Mouse (Mus musculus): ENCODE results near the gene Faap100. TPM values are rescaled to one million over a fixed set of nuclear protein-coding genes. Genes with fewer than 3 reads are reported as not detected.
A peak's percentile ranks its signal among the peaks of the same experiment; 100 is the strongest.
"Not testable (repeated sequence)": the region's sequence is repeated elsewhere in the genome, so short reads cannot be mapped to it uniquely, and the experiment has no call there.

The Faap100 gene
- polyA plus RNA-seq, 1 experiment from 2014 or later, result 32.8 TPM

- Histone ChIP-seq H3K9ac (ENCODE audit: low read length) (no peak overlapping the region), H3K4me1 (ENCODE audit: control insufficient read depth in 2 of 2, insufficient read depth in 2 of 2, low read length in 2 of 2) (peaks cover 48 to 70% of the 10 kb centered on the region in 2 experiments), H3K4me3 (ENCODE audit: control insufficient read depth in 1 of 2, insufficient read depth in 1 of 2, low read depth in 1 of 2, low read length in 2 of 2) (no peak overlapping the region), H3K36me3 (ENCODE audit: control insufficient read depth, insufficient read depth, low read length) (0 out of 2 replicates have a peak, but pooled peaks cover 9% of the 10 kb centered on the region), H3K27ac (replicated peaks in 1 of 2; ENCODE audit: control insufficient read depth in 1 of 2, insufficient read depth in 1 of 2, low read depth in 2 of 2, low read length in 2 of 2) (peak overlapping the region; percentile 31 to 55; a peak in 3 of 4 replicates), H3K27me3 (ENCODE audit: control insufficient read depth, insufficient read depth, low read length) (no peaks in the 10 kb centered on the region), H3K9me3 (ENCODE audit: control insufficient read depth, low read length) (no peaks in the 10 kb centered on the region), H3K4me2 (ENCODE audit: low read length) (no peak overlapping the region; the same call in 1 of the 2 replicates)
- WGBS, result 83% methylated on average over 17 of the region's 17 CpGs
- ATAC-seq (ENCODE audit: insufficient number of reproducible peaks, insufficient read depth, low FRiP score, low read depth), result no peak
Observed at GRCm38 (mm10) chr11:120354304-120355276, 24.0 kb downstream of the Faap100 start.

- peak overlapping the region; percentile 65 for H3K9ac ChIP-seq (ENCODE audit: low read length)
- no peaks in the 10 kb centered on the region for H3K9me3 ChIP-seq (ENCODE audit: control insufficient read depth, low read length)
- H3K36me3 ChIP-seq (ENCODE audit: control insufficient read depth, insufficient read depth, low read length), result 0 out of 2 replicates have a peak, but pooled peaks cover 9% of the 10 kb centered on the region
- H3K4me2 ChIP-seq (ENCODE audit: low read length), result peak overlapping the region; percentile 60
- WGBS, result 13% methylated on average over 26 of the region's 26 CpGs
- ATAC-seq (ENCODE audit: insufficient number of reproducible peaks, insufficient read depth, low FRiP score, low read depth), result peak; percentile 11; the same call in 1 of the 2 replicates
- peak overlapping the region in 1 of 2 experiments; percentile 100; a peak in 2 of 4 replicates for H3K27ac ChIP-seq (replicated peaks in 1 of 2; ENCODE audit: control insufficient read depth in 1 of 2, insufficient read depth in 1 of 2, low read depth in 2 of 2, low read length in 2 of 2)
- peaks cover 49 to 61% of the 10 kb centered on the region in 2 experiments for H3K4me1 ChIP-seq (ENCODE audit: control insufficient read depth in 2 of 2, insufficient read depth in 2 of 2, low read length in 2 of 2)
- H3K27me3 ChIP-seq (ENCODE audit: control insufficient read depth, insufficient read depth, low read length), result no peaks in the 10 kb centered on the region
- peak overlapping the region; percentile 6 to 20; a peak in 3 of 4 replicates for H3K4me3 ChIP-seq (ENCODE audit: control insufficient read depth in 1 of 2, insufficient read depth in 1 of 2, low read depth in 1 of 2, low read length in 2 of 2)
Observed at GRCm38 (mm10) chr11:120353500-120354303, 24.9 kb downstream of the Faap100 start.

- H3K27me3 ChIP-seq (ENCODE audit: control insufficient read depth, insufficient read depth, low read length), result no peaks in the 10 kb centered on the region
- H3K4me3 ChIP-seq (ENCODE audit: control insufficient read depth in 1 of 2, insufficient read depth in 1 of 2, low read depth in 1 of 2, low read length in 2 of 2), result no peak overlapping the region; a peak in 1 of 4 replicates
- H3K4me1 ChIP-seq (ENCODE audit: control insufficient read depth in 2 of 2, insufficient read depth in 2 of 2, low read length in 2 of 2), result peaks cover 39 to 52% of the 10 kb centered on the region in 2 experiments
- peak overlapping the region; percentile 60; the same call in 1 of the 2 replicates for H3K4me2 ChIP-seq (ENCODE audit: low read length)
- H3K9me3 ChIP-seq (ENCODE audit: control insufficient read depth, low read length), result no peaks in the 10 kb centered on the region
- ATAC-seq (ENCODE audit: insufficient number of reproducible peaks, insufficient read depth, low FRiP score, low read depth), result no peak
- 58% methylated on average over 13 of the region's 13 CpGs for WGBS
- H3K9ac ChIP-seq (ENCODE audit: low read length), result peak overlapping the region; percentile 65
- peaks cover 9% of the 10 kb centered on the region; the same call in 1 of the 2 replicates for H3K36me3 ChIP-seq (ENCODE audit: control insufficient read depth, insufficient read depth, low read length)
- H3K27ac ChIP-seq (replicated peaks in 1 of 2; ENCODE audit: control insufficient read depth in 1 of 2, insufficient read depth in 1 of 2, low read depth in 2 of 2, low read length in 2 of 2), result peak overlapping the region; percentile 53 to 100
Observed at GRCm38 (mm10) chr11:120352571-120353290, 25.8 kb downstream of the Faap100 start.

GRCm38 (mm10) chr11:120352093-120352350, 26.5 kb downstream of the Faap100 start:
- not testable (repeated sequence) for H3K9ac ChIP-seq (ENCODE audit: low read length); H3K4me2 ChIP-seq (ENCODE audit: low read length); H3K27me3 ChIP-seq (ENCODE audit: control insufficient read depth, insufficient read depth, low read length); ATAC-seq (ENCODE audit: insufficient number of reproducible peaks, insufficient read depth, low FRiP score, low read depth); H3K4me3 ChIP-seq (ENCODE audit: control insufficient read depth in 1 of 2, insufficient read depth in 1 of 2, low read depth in 1 of 2, low read length in 2 of 2); H3K9me3 ChIP-seq (ENCODE audit: control insufficient read depth, low read length)
- peaks cover 35 to 46% of the 10 kb centered on the region in 2 experiments for H3K4me1 ChIP-seq (ENCODE audit: control insufficient read depth in 2 of 2, insufficient read depth in 2 of 2, low read length in 2 of 2)
- 89% methylated on average over 5 of the region's 5 CpGs for WGBS
- H3K27ac ChIP-seq (replicated peaks in 1 of 2; ENCODE audit: control insufficient read depth in 1 of 2, insufficient read depth in 1 of 2, low read depth in 2 of 2, low read length in 2 of 2), result peak overlapping the region in 1 of 2 experiments; percentile 100; a peak in 3 of 4 replicates
- peaks cover 15% of the 10 kb centered on the region for H3K36me3 ChIP-seq (ENCODE audit: control insufficient read depth, insufficient read depth, low read length)

GRCm38 (mm10) chr11:120351250-120352092, 27.1 kb downstream of the Faap100 start:
- H3K9ac ChIP-seq (ENCODE audit: low read length), result peak overlapping the region; percentile 100
- peak overlapping the region in 1 of 2 experiments; percentile 100; a peak in 1 of 4 replicates for H3K4me3 ChIP-seq (ENCODE audit: control insufficient read depth in 1 of 2, insufficient read depth in 1 of 2, low read depth in 1 of 2, low read length in 2 of 2)
- peaks cover 35 to 46% of the 10 kb centered on the region in 2 experiments for H3K4me1 ChIP-seq (ENCODE audit: control insufficient read depth in 2 of 2, insufficient read depth in 2 of 2, low read length in 2 of 2)
- H3K27ac ChIP-seq (replicated peaks in 1 of 2; ENCODE audit: control insufficient read depth in 1 of 2, insufficient read depth in 1 of 2, low read depth in 2 of 2, low read length in 2 of 2), result peak overlapping the region; percentile 100
- peak overlapping the region; percentile 98 for H3K4me2 ChIP-seq (ENCODE audit: low read length)
- no peak for ATAC-seq (ENCODE audit: insufficient number of reproducible peaks, insufficient read depth, low FRiP score, low read depth)
- 82% methylated on average over 10 of the region's 10 CpGs for WGBS
- peaks cover 19% of the 10 kb centered on the region for H3K36me3 ChIP-seq (ENCODE audit: control insufficient read depth, insufficient read depth, low read length)
- H3K9me3 ChIP-seq (ENCODE audit: control insufficient read depth, low read length), result no peaks in the 10 kb centered on the region
- no peaks in the 10 kb centered on the region for H3K27me3 ChIP-seq (ENCODE audit: control insufficient read depth, insufficient read depth, low read length)

- Histone ChIP-seq H3K36me3 (ENCODE audit: control insufficient read depth, insufficient read depth, low read length) (peaks cover 22% of the 10 kb centered on the region), H3K4me1 (ENCODE audit: control insufficient read depth in 2 of 2, insufficient read depth in 2 of 2, low read length in 2 of 2) (peaks cover 35 to 46% of the 10 kb centered on the region in 2 experiments), H3K4me3 (ENCODE audit: control insufficient read depth in 1 of 2, insufficient read depth in 1 of 2, low read depth in 1 of 2, low read length in 2 of 2) (peak overlapping the region; percentile 78 to 100), H3K27me3 (ENCODE audit: control insufficient read depth, insufficient read depth, low read length) (no peaks in the 10 kb centered on the region), H3K9ac (ENCODE audit: low read length) (peak overlapping the region; percentile 100), H3K9me3 (ENCODE audit: control insufficient read depth, low read length) (no peaks in the 10 kb centered on the region), H3K4me2 (ENCODE audit: low read length) (peak overlapping the region; percentile 98), H3K27ac (replicated peaks in 1 of 2; ENCODE audit: control insufficient read depth in 1 of 2, insufficient read depth in 1 of 2, low read depth in 2 of 2, low read length in 2 of 2) (peak overlapping the region; percentile 100)
- ATAC-seq (ENCODE audit: insufficient number of reproducible peaks, insufficient read depth, low FRiP score, low read depth), result no peak
- 9% methylated on average over 11 of the region's 11 CpGs for WGBS
Observed at GRCm38 (mm10) chr11:120350711-120351110, 27.9 kb downstream of the Faap100 start.
